Mouse (Mus musculus): ENCODE measurements around the gene Plekhb2.

Plekhb2 gene

GRCm38 (mm10) chr1:34849745-34850342 is at the start of gene Plekhb2:
Gene Plekhb2 (plus strand): TSS chr1:34849976.
- peak; percentile 49 for DNase-seq (ENCODE audit: extremely low spot score, low read depth, low spot score)

GRCm38 (mm10) chr1:34801616-34802289 is 48.0 kb upstream of the Plekhb2 start:
- no peak for DNase-seq (ENCODE audit: extremely low spot score, low read depth, low spot score)

GRCm38 (mm10) chr1:34802290-34802642 is 47.5 kb upstream of the Plekhb2 start:
- no peak for DNase-seq (ENCODE audit: extremely low spot score, low read depth, low spot score)

GRCm38 (mm10) chr1:34804863-34805262 is 44.9 kb upstream of the Plekhb2 start:
- DNase-seq (ENCODE audit: extremely low spot score, low read depth, low spot score): no peak

- no peak for DNase-seq (ENCODE audit: extremely low spot score, low read depth, low spot score)
Measured at GRCm38 (mm10) chr1:34805931-34806520, 43.8 kb upstream of the Plekhb2 start.

GRCm38 (mm10) chr1:34808445-34808844 is 41.3 kb upstream of the Plekhb2 start:
- no peak for DNase-seq (ENCODE audit: extremely low spot score, low read depth, low spot score)

- DNase-seq (ENCODE audit: extremely low spot score, low read depth, low spot score): no peak
Measured at GRCm38 (mm10) chr1:34810293-34810692, 39.5 kb upstream of the Plekhb2 start.

GRCm38 (mm10) chr1:34811035-34811434 is 38.7 kb upstream of the Plekhb2 start:
- no peak for DNase-seq (ENCODE audit: extremely low spot score, low read depth, low spot score)

GRCm38 (mm10) chr1:34811581-34811980 is 38.2 kb upstream of the Plekhb2 start:
- DNase-seq (ENCODE audit: extremely low spot score, low read depth, low spot score): no peak

- no peak for DNase-seq (ENCODE audit: extremely low spot score, low read depth, low spot score)
Measured at GRCm38 (mm10) chr1:34812407-34813247, 37.1 kb upstream of the Plekhb2 start.

- no peak for DNase-seq (ENCODE audit: extremely low spot score, low read depth, low spot score)
Measured at GRCm38 (mm10) chr1:34815843-34816242, 33.9 kb upstream of the Plekhb2 start.

GRCm38 (mm10) chr1:34819225-34819910 is 30.4 kb upstream of the Plekhb2 start:
- no peak for DNase-seq (ENCODE audit: extremely low spot score, low read depth, low spot score)

- no peak for DNase-seq (ENCODE audit: extremely low spot score, low read depth, low spot score)
Measured at GRCm38 (mm10) chr1:34821411-34821810, 28.4 kb upstream of the Plekhb2 start.

- no peak for DNase-seq (ENCODE audit: extremely low spot score, low read depth, low spot score)
Measured at GRCm38 (mm10) chr1:34822003-34822402, 27.8 kb upstream of the Plekhb2 start.

GRCm38 (mm10) chr1:34822746-34823145 is 27.0 kb upstream of the Plekhb2 start:
- no peak for DNase-seq (ENCODE audit: extremely low spot score, low read depth, low spot score)

GRCm38 (mm10) chr1:34823353-34823752 is 26.4 kb upstream of the Plekhb2 start:
- DNase-seq (ENCODE audit: extremely low spot score, low read depth, low spot score): no peak

- no peak for DNase-seq (ENCODE audit: extremely low spot score, low read depth, low spot score)
Measured at GRCm38 (mm10) chr1:34824208-34824607, 25.6 kb upstream of the Plekhb2 start.

- DNase-seq (ENCODE audit: extremely low spot score, low read depth, low spot score): no peak
Measured at GRCm38 (mm10) chr1:34825909-34826308, 23.9 kb upstream of the Plekhb2 start.

GRCm38 (mm10) chr1:34827900-34828299 is 21.9 kb upstream of the Plekhb2 start:
- no peak for DNase-seq (ENCODE audit: extremely low spot score, low read depth, low spot score)

GRCm38 (mm10) chr1:34828528-34829294 is 21.1 kb upstream of the Plekhb2 start:
- no peak for DNase-seq (ENCODE audit: extremely low spot score, low read depth, low spot score)

Data from hindlimb bud, embryonic 11.5 days (tissue).